Mouse (Mus musculus) bone marrow, adult 2 months (tissue): ENCODE measurements around the gene Gm13698.
"Not testable (repeated sequence)": the region's sequence is repeated elsewhere in the genome, so short reads cannot be mapped to it uniquely, and the experiment has no call there.

Source experiments
- CTCF ChIP-seq: fragments of 200-500 bp; IDR thresholded peaks from 2 replicates; pipeline ENCODE4 v1.5.1; 2011; ENCODE audit warnings: low read length, control low read depth; ENCODE audit not compliant: control insufficient read depth, insufficient read depth
- POLR2A ChIP-seq: fragments of 200-500 bp; IDR thresholded peaks from 2 replicates; pipeline ENCODE4 v1.6.1; 2011; ENCODE audit warnings: low read depth, mild to moderate bottlenecking, control low read depth, low read length, borderline replicate concordance; ENCODE audit not compliant: control insufficient read depth

GRCm38 (mm10) chr2:83984443-83984842 lies 28.9 kb downstream of the Gm13698 start, which contains the start of gene Gm13697:
- TF ChIP-seq POLR2A, CTCF: not testable (repeated sequence)
